Mouse (Mus musculus): ENCODE results near the gene Gm7544.

- no peak for TF ChIP-seq CTCF (conservative IDR thresholded peaks at IDR 0.05; ENCODE audit: low read length)
- TF ChIP-seq NANOG (IDR thresholded peaks at IDR 0.05; ENCODE audit: borderline replicate concordance, low read length) = no peak
Observed at GRCm38 (mm10) chr1:82991062-82991461, 35.2 kb upstream of the Gm7544 start.

All from E14TG2a.4 (cell line).